Mouse (Mus musculus): ENCODE data around the gene Gpatch8.
"Not testable (repeated sequence)": the region's sequence is repeated elsewhere in the genome, so short reads cannot be mapped to it uniquely, and the experiment has no call there.

The Gpatch8 gene

GRCm38 (mm10) chr11:102572866-102573663 is 16.9 kb upstream of the Gpatch8 start:
- peak; percentile 95 for DNase-seq (ENCODE audit: low read depth, low spot score)

- DNase-seq (ENCODE audit: low read depth, low spot score), result peak; percentile 48
Observed at GRCm38 (mm10) chr11:102568756-102569377, 12.7 kb upstream of the Gpatch8 start.

GRCm38 (mm10) chr11:102568191-102568590 is 12.0 kb upstream of the Gpatch8 start:
- DNase-seq (ENCODE audit: low read depth, low spot score), result no peak

GRCm38 (mm10) chr11:102567723-102568122 is 11.5 kb upstream of the Gpatch8 start:
- DNase-seq (ENCODE audit: low read depth, low spot score), result no peak

- no peak for DNase-seq (ENCODE audit: low read depth, low spot score)
Observed at GRCm38 (mm10) chr11:102567157-102567556, 11.0 kb upstream of the Gpatch8 start.

GRCm38 (mm10) chr11:102566290-102566689 is 10.1 kb upstream of the Gpatch8 start:
- DNase-seq (ENCODE audit: low read depth, low spot score), result no peak

GRCm38 (mm10) chr11:102565741-102566140 is 9.5 kb upstream of the Gpatch8 start:
- no peak for DNase-seq (ENCODE audit: low read depth, low spot score)

- not testable (repeated sequence) for DNase-seq (ENCODE audit: low read depth, low spot score)
Observed at GRCm38 (mm10) chr11:102564952-102565671, 8.9 kb upstream of the Gpatch8 start.

GRCm38 (mm10) chr11:102558704-102559103 is 2.5 kb upstream of the Gpatch8 start:
- DNase-seq (ENCODE audit: low read depth, low spot score), result no peak

GRCm38 (mm10) chr11:102557386-102557785 is 1.2 kb upstream of the Gpatch8 start:
- no peak for DNase-seq (ENCODE audit: low read depth, low spot score)

- DNase-seq (ENCODE audit: low read depth, low spot score), result no peak
Observed at GRCm38 (mm10) chr11:102556716-102557074, 503 bp upstream of the Gpatch8 start.

GRCm38 (mm10) chr11:102555400-102556030 is 677 bp downstream of the Gpatch8 start:
- no peak for DNase-seq (ENCODE audit: low read depth, low spot score)

- no peak for DNase-seq (ENCODE audit: low read depth, low spot score)
Observed at GRCm38 (mm10) chr11:102552051-102552450, 4.1 kb downstream of the Gpatch8 start.

GRCm38 (mm10) chr11:102551176-102551575 is 5.0 kb downstream of the Gpatch8 start:
- DNase-seq (ENCODE audit: low read depth, low spot score), result no peak

- no peak for DNase-seq (ENCODE audit: low read depth, low spot score)
Observed at GRCm38 (mm10) chr11:102541471-102541870, 14.7 kb downstream of the Gpatch8 start.

GRCm38 (mm10) chr11:102540286-102540685 is 15.9 kb downstream of the Gpatch8 start:
- DNase-seq (ENCODE audit: low read depth, low spot score), result not testable (repeated sequence)

- DNase-seq (ENCODE audit: low read depth, low spot score), result no peak
Observed at GRCm38 (mm10) chr11:102539690-102540089, 16.5 kb downstream of the Gpatch8 start.

- DNase-seq (ENCODE audit: low read depth, low spot score), result peak; percentile 67
Observed at GRCm38 (mm10) chr11:102536210-102536609, 20.0 kb downstream of the Gpatch8 start.

GRCm38 (mm10) chr11:102534078-102534477 is 22.1 kb downstream of the Gpatch8 start:
- no peak for DNase-seq (ENCODE audit: low read depth, low spot score)

- DNase-seq (ENCODE audit: low read depth, low spot score), result no peak
Observed at GRCm38 (mm10) chr11:102531425-102531824, 24.8 kb downstream of the Gpatch8 start.

GRCm38 (mm10) chr11:102514793-102515424 is 41.3 kb downstream of the Gpatch8 start:
- no peak for DNase-seq (ENCODE audit: low read depth, low spot score)

Measured in 3T3-L1 (cell line).